Mouse (Mus musculus): Measurements from ENCODE around the gene Cpne2.

GRCm38 (mm10) chr8:94600478-94600877 lies 67.7 kb downstream of the Cpne2 start:
- TF ChIP-seq HCFC1 (IDR thresholded peaks at IDR 0.05; ENCODE audit: low read depth, low read length) (no peak), CTCF (conservative IDR thresholded peaks at IDR 0.05 in 1 of 2, IDR thresholded peaks at IDR 0.05 in 1 of 2; ENCODE audit: low read depth in 2 of 2, low read length in 2 of 2) (no peak), ELF1 (IDR thresholded peaks at IDR 0.05; ENCODE audit: low read depth, low read length) (no peak), ZNF384 (IDR thresholded peaks at IDR 0.05; ENCODE audit: low read depth, low read length) (no peak), POLR2A (IDR thresholded peaks at IDR 0.05; ENCODE audit: low read depth, low read length) (no peak), NELFE (IDR thresholded peaks at IDR 0.05; ENCODE audit: low read depth, low read length) (no peak), SIN3A (IDR thresholded peaks at IDR 0.05; ENCODE audit: low read length) (no peak)
